Mouse (Mus musculus) spleen, adult 2 months (tissue): ENCODE measurements at regions not wholly inside any gene's neighbourhood (a gene's known extent, or its start where the extent isn't known, plus 50 kb on each side); places are given as distances from the start of the nearest gene placed in this dataset.

Experiments
- DNase-seq, 2 experiments: peaks; one replicate each; pipeline versions ENCODE4 v3.0.0 to v3.0.0-alpha.2; 2012 to 2021; ENCODE audit warnings: low spot score in 2 of 2, low read depth in 1 of 2
- H3K27ac ChIP-seq: fragments of 200-500 bp; 2 replicates; pipeline ENCODE4 v1.5.1; 2012; ENCODE audit warnings: low read length, inconsistent platforms; ENCODE audit not compliant: insufficient read depth
- H3K27me3 ChIP-seq: fragments of 200-500 bp; 2 replicates; pipeline ENCODE4 v1.6.1; 2012; ENCODE audit warnings: mild to moderate bottlenecking, moderate library complexity, low read length, inconsistent platforms; ENCODE audit not compliant: control insufficient read depth, insufficient read depth
- H3K36me3 ChIP-seq: fragments of 200-500 bp; 2 replicates; pipeline ENCODE4 v1.6.1; 2012; ENCODE audit warnings: mild to moderate bottlenecking, low read length, inconsistent platforms; ENCODE audit not compliant: control insufficient read depth, insufficient read depth
- H3K4me1 ChIP-seq: fragments of 200-500 bp; 2 replicates; pipeline ENCODE4 v1.6.1; 2011; ENCODE audit warnings: inconsistent platforms; ENCODE audit not compliant: control insufficient read depth, insufficient read depth, insufficient read length
- H3K4me3 ChIP-seq: fragments of 200-500 bp; 2 replicates; pipeline ENCODE4 v1.5.1; 2011; ENCODE audit warnings: mild to moderate bottlenecking, inconsistent platforms; ENCODE audit not compliant: insufficient read depth, insufficient read length; ENCODE audit errors: extremely low read depth
- CTCF ChIP-seq: fragments of 200-500 bp; IDR thresholded peaks from 2 replicates; pipeline ENCODE4 v1.5.1; 2011; ENCODE audit warnings: mild to moderate bottlenecking, inconsistent platforms; ENCODE audit not compliant: insufficient read depth, insufficient read length, insufficient replicate concordance; ENCODE audit errors: extremely low read depth
- POLR2A ChIP-seq: fragments of 200-500 bp; IDR thresholded peaks from 2 replicates; pipeline ENCODE4 v1.6.1; 2011; ENCODE audit warnings: low read depth, low read length, inconsistent platforms
- WGBS: fragments of 180-500 bp; shearing (Covaris S2); methylation state at CpG from one replicate; pipeline ENCODE4 v1.1.7; 2018; 5-methylcytosine and 5-hydroxymethylcytosine counted together

GRCm38 (mm10) chr8:34371391-34371790, 259.9 kb upstream of the Gm10131 start:
- TF ChIP-seq CTCF (no peak), POLR2A (no peak)
- Histone ChIP-seq H3K27me3 (no peaks in the 10 kb centered on the region), H3K27ac (no peak overlapping the region), H3K36me3 (no peaks in the 10 kb centered on the region), H3K4me1 (no peaks in the 10 kb centered on the region), H3K4me3 (no peak overlapping the region)
- 93% methylated on average over 5 of the region's 5 CpGs for WGBS
- DNase-seq, result no peak

- WGBS, result 84% methylated on average over 2 of the region's 2 CpGs
- Histone ChIP-seq H3K4me3 (no peak overlapping the region), H3K27ac (no peak overlapping the region), H3K27me3 (no peaks in the 10 kb centered on the region), H3K36me3 (no peaks in the 10 kb centered on the region), H3K4me1 (no peaks in the 10 kb centered on the region)
- TF ChIP-seq POLR2A (no peak), CTCF (no peak)
- no peak for DNase-seq
Observed at GRCm38 (mm10) chr8:34368556-34368955, 257.0 kb upstream of the Gm10131 start.

- DNase-seq, result no peak
- TF ChIP-seq POLR2A, result no peak
- no peaks in the 10 kb centered on the region for H3K36me3 ChIP-seq
- H3K27ac ChIP-seq, result no peak overlapping the region
- no peak overlapping the region for H3K4me3 ChIP-seq
- H3K4me1 ChIP-seq, result no peaks in the 10 kb centered on the region
- WGBS, result 63% methylated on average over 18 of the region's 18 CpGs
- H3K27me3 ChIP-seq, result no peaks in the 10 kb centered on the region
Observed at GRCm38 (mm10) chr8:34364446-34365035, 253.0 kb upstream of the Gm10131 start.

GRCm38 (mm10) chr8:34363679-34364078, 252.1 kb upstream of the Gm10131 start:
- Histone ChIP-seq H3K4me1 (no peaks in the 10 kb centered on the region), H3K27me3 (no peaks in the 10 kb centered on the region), H3K27ac (no peak overlapping the region), H3K36me3 (no peaks in the 10 kb centered on the region), H3K4me3 (no peak overlapping the region)
- WGBS, result 93% methylated on average over 13 of the region's 13 CpGs
- TF ChIP-seq CTCF (no peak), POLR2A (no peak)
- DNase-seq, result no peak

- no peaks in the 10 kb centered on the region for H3K4me1 ChIP-seq
- DNase-seq, result no peak
- H3K27me3 ChIP-seq, result no peaks in the 10 kb centered on the region
- no peaks in the 10 kb centered on the region for H3K36me3 ChIP-seq
- no peak for TF ChIP-seq POLR2A
- no peak overlapping the region for H3K27ac ChIP-seq
- H3K4me3 ChIP-seq, result no peak overlapping the region
- 61% methylated on average over 4 of the region's 4 CpGs for WGBS
Observed at GRCm38 (mm10) chr8:34363131-34363530, 251.6 kb upstream of the Gm10131 start.

GRCm38 (mm10) chr8:34361377-34361776, 249.8 kb upstream of the Gm10131 start:
- Histone ChIP-seq H3K4me1 (no peaks in the 10 kb centered on the region), H3K27me3 (no peaks in the 10 kb centered on the region), H3K27ac (no peak overlapping the region), H3K36me3 (no peaks in the 10 kb centered on the region), H3K4me3 (no peak overlapping the region)
- TF ChIP-seq CTCF, result no peak
- no peak for TF ChIP-seq POLR2A
- DNase-seq, result no peak
- WGBS, result 78% methylated on average over 3 of the region's 3 CpGs

- Histone ChIP-seq H3K4me1 (no peaks in the 10 kb centered on the region), H3K4me3 (no peak overlapping the region), H3K27me3 (no peaks in the 10 kb centered on the region), H3K36me3 (no peaks in the 10 kb centered on the region), H3K27ac (no peak overlapping the region)
- 81% methylated on average over 2 of the region's 2 CpGs for WGBS
- TF ChIP-seq CTCF (no peak), POLR2A (no peak)
- no peak for DNase-seq
Observed at GRCm38 (mm10) chr8:34359776-34360175, 248.2 kb upstream of the Gm10131 start.

GRCm38 (mm10) chr8:34355059-34355458, 243.5 kb upstream of the Gm10131 start:
- TF ChIP-seq CTCF (no peak), POLR2A (no peak)
- H3K4me3 ChIP-seq, result no peak overlapping the region
- no peak overlapping the region for H3K27ac ChIP-seq
- H3K36me3 ChIP-seq, result no peaks in the 10 kb centered on the region
- H3K4me1 ChIP-seq, result no peaks in the 10 kb centered on the region
- no peak for DNase-seq
- H3K27me3 ChIP-seq, result no peaks in the 10 kb centered on the region
- 87% methylated on average over 13 of the region's 13 CpGs for WGBS
